Mouse (Mus musculus) kidney, postnatal 0 days (tissue): Measurements from ENCODE around the gene Kif22. TPM values are rescaled to one million over a fixed set of nuclear protein-coding genes. Genes with fewer than 3 reads are reported as not detected.

Experiments used
- ATAC-seq: fragments of 200-750 bp; cut with Nextera tagmentation; replicated peaks from 2 replicates; pipeline ENCODE4 v1.8.0; 2017; ENCODE audit warnings: low read depth, moderate number of reproducible peaks, moderate TSS enrichment, moderate library complexity; ENCODE audit not compliant: low FRiP score
- DNase-seq: peaks from one replicate; pipeline ENCODE4 v3.0.0-alpha.2; 2016; ENCODE audit warnings: low spot score
- H3K27ac ChIP-seq: fragments of 300-500 bp; sonication (generic); 2 replicates; pipeline ENCODE4 v1.5.1; 2014; ENCODE audit warnings: mild to moderate bottlenecking
- H3K27me3 ChIP-seq: fragments of 300-500 bp; sonication (generic); 2 replicates; pipeline ENCODE4 v1.6.1; 2014; ENCODE audit warnings: low read length, mixed read lengths; ENCODE audit not compliant: insufficient read depth
- H3K36me3 ChIP-seq: fragments of 300-500 bp; sonication (generic); 2 replicates; pipeline ENCODE4 v1.6.1; 2014; ENCODE audit warnings: low read length, mixed read lengths; ENCODE audit not compliant: insufficient read depth
- H3K4me1 ChIP-seq: fragments of 300-500 bp; sonication (generic); replicated peaks from 2 replicates; pipeline ENCODE4 v1.6.1; 2014; ENCODE audit warnings: antibody characterized with exemption, low read length, mixed read lengths; ENCODE audit not compliant: insufficient read depth
- H3K4me2 ChIP-seq: fragments of 300-500 bp; sonication (generic); 2 replicates; pipeline ENCODE4 v1.6.1; 2014; ENCODE audit warnings: mild to moderate bottlenecking, low read length, moderate library complexity, mixed read lengths
- H3K4me3 ChIP-seq: fragments of 300-500 bp; sonication (generic); replicated peaks from 2 replicates; pipeline ENCODE4 v1.5.1; 2014; ENCODE audit warnings: low read depth, low read length
- H3K9ac ChIP-seq: fragments of 300-500 bp; sonication (generic); 2 replicates; pipeline ENCODE4 v1.6.1; 2014; ENCODE audit warnings: low read depth, low read length
- H3K9me3 ChIP-seq: fragments of 300-500 bp; sonication (generic); replicated peaks from 2 replicates; pipeline ENCODE4 v1.6.1; 2016; ENCODE audit warnings: low read length, inconsistent platforms, mixed read lengths
- CTCF ChIP-seq: IDR thresholded peaks from 2 replicates; pipeline ENCODE4 v1.5.1; 2016; ENCODE audit warnings: antibody characterized with exemption, low read depth, mild to moderate bottlenecking, moderate library complexity
- WGBS: fragments of 180-500 bp; shearing (Covaris S2); extraction: QIAGEN DNeasy Blood & Tissue Kit; methylation state at CpG from one replicate; pipeline ENCODE4 v1.1.7; 2014; 5-methylcytosine and 5-hydroxymethylcytosine counted together
- polyA plus RNA-seq: library from polyadenylated mRNA; unstranded; fragments of >200 nt; fragmentation: Nextera tagmentation; extraction: Ambion mirVana; gene quantifications from 2 replicates; pipeline ENCODE4 v1.2.1, GENCODE M21; 2015

Gene Kif22
- polyA plus RNA-seq, 1 experiment from 2014 or later = 51.7 TPM

DNA sequence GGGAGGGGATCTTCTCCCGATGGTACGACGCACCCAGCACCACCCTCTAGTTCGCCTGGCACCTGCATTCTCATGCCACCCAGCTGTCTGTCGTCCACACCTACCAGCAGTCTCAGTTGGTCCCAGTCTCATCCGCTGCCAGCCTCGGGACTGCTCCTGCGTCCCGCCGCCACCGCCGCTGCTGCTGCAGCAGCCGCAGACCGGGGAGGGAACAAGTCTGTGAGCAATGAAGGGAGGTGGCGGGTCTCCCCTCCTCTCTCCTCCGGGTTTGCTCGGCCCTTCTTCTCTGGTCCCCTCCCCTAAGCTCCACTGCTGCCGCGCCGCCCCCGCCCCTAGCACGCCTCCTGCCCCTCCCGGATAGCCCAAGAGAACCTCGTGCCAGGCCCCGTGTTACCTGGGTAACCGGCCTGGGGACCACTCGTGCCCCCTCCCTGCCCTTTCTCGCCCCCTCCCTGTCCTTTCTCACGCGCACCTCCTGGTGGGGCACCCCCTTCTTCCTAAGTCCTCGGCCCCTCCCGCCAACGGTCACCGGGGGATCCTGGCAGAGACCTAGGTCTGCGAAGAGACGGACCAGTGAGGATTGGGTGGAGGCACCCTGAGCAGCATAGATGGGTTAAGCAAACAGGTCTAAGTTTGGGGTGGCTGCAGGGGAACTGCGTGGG lies 21.2 kb downstream of the Kif22 start, which contains the start of the genes Gm42742 and Prrt2:
Gene Gm42742 (minus strand): TSS at position 197 of the 662 bp plus-strand sequence.
Gene Prrt2 (minus strand): TSS at position 311 of the 662 bp plus-strand sequence.
- H3K9me3 ChIP-seq = no peaks in the 10 kb centered on the region
- peak within 1 kb of the TSS; percentile 43 for H3K4me3 ChIP-seq
- H3K27ac ChIP-seq = peak within 1 kb of the TSS; percentile 57
- no peak for ATAC-seq
- WGBS = 2% methylated on average over 33 of the region's 37 CpGs
- H3K9ac ChIP-seq = peak within 1 kb of the TSS; percentile 60
- H3K27me3 ChIP-seq = no peaks in the 10 kb centered on the region
- H3K36me3 ChIP-seq = 0 out of 2 replicates have a peak, but pooled peaks cover 15% of the 10 kb centered on the region
- peak within 1 kb of the TSS; percentile 85 for H3K4me2 ChIP-seq
- DNase-seq = peak; percentile 88
- TF ChIP-seq CTCF = no peak
- peaks cover 46% of the 10 kb centered on the region for H3K4me1 ChIP-seq

DNA sequence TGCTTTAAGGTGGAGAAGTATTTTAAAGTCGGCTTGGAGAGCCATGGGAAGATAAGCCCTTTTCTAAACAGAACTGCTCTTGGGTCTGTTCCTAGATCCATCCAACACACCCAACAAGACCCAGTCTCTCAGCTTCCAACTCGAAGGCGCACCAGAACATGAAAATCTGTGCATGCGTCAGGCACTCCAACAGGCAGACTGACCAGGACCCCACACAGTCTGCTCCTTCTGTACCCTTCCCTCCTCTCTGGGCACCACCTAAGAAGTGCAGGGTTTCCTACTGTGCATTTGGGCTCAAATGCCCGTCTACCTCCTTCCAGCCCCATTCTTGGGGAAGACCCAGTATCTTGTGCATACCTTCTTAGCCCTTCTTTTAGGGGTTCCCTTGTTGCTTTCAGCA lies 21.8 kb downstream of the Kif22 start:
- WGBS = 38% methylated on average over 5 of the region's 5 CpGs
- TF ChIP-seq CTCF = no peak
- DNase-seq = peak; percentile 27
- ATAC-seq = no peak
- no peaks in the 10 kb centered on the region for H3K9me3 ChIP-seq
- H3K4me3 ChIP-seq = peak overlapping the region; percentile 43
- H3K4me2 ChIP-seq = peak overlapping the region; percentile 85
- peaks cover 50% of the 10 kb centered on the region for H3K4me1 ChIP-seq
- H3K27me3 ChIP-seq = no peaks in the 10 kb centered on the region
- 0 out of 2 replicates have a peak, but pooled peaks cover 15% of the 10 kb centered on the region for H3K36me3 ChIP-seq
- peak overlapping the region; percentile 57 for H3K27ac ChIP-seq
- H3K9ac ChIP-seq = peak overlapping the region; percentile 60

DNA sequence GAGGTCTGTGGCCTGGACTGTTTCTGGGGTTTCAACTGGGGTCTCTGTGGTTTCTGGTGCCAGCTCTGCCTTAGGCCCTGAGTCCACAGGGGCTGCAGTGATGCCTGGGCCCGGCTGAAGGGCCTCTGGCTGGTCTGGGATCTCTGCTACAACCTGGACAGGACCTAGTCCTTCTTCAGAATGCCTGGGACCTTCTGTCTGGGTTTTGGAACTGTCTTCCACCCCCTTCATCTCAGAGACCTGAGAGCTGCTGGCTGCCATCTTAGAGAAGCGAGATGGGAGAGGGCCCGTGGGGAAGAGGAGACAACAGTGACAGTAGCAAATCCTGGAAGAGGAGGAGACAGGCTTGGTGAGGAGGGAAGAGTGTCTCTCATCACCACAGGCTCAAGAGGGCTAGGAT lies 22.2 kb downstream of the Kif22 start:
- peak overlapping the region; percentile 85 for H3K4me2 ChIP-seq
- H3K27me3 ChIP-seq = no peaks in the 10 kb centered on the region
- H3K27ac ChIP-seq = no peak overlapping the region
- 54% methylated on average over 3 of the region's 3 CpGs for WGBS
- no peak for ATAC-seq
- peak overlapping the region; percentile 60; the same call in 1 of the 2 replicates for H3K9ac ChIP-seq
- 0 out of 2 replicates have a peak, but pooled peaks cover 15% of the 10 kb centered on the region for H3K36me3 ChIP-seq
- DNase-seq = peak; percentile 16
- H3K9me3 ChIP-seq = no peaks in the 10 kb centered on the region
- TF ChIP-seq CTCF = no peak
- peak overlapping the region; percentile 43; the same call in 1 of the 2 replicates for H3K4me3 ChIP-seq
- peaks cover 50% of the 10 kb centered on the region for H3K4me1 ChIP-seq

DNA sequence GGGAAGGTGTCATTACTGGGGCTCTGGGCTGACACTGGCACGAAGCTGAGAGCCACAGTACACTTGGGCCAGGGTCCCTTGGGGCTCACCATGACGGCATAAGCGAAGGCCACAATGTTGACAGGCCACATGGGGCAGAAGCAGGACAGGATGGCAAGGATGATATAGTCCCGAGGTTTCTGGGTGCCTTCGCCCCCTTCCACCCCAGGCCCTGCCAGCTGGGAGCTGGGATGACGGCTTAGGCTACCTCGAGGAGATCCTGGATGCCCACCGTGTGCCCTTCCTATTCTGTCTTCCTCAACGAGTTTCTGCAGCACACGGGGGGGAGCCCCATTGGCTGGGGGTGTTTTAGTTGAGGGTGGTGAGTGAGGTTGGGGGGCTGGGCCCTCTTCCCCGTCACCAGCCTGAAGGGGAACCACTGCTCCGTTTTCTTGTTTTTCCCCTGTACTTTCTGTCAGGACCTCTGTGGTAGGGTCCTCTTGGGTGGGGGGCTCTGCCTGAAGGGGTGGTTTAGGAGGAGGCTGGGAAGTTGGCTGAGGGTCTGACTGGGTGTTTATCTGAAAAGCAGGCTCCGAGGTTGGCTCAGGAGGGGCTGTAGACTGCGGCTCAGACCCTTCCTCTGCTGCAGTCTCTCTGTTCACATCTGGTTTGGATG lies 22.8 kb downstream of the Kif22 start:
- H3K4me3 ChIP-seq = no peak overlapping the region
- no peaks in the 10 kb centered on the region for H3K27me3 ChIP-seq
- H3K4me1 ChIP-seq = peaks cover 47% of the 10 kb centered on the region
- peak overlapping the region; percentile 85 for H3K4me2 ChIP-seq
- 73% methylated on average over 14 of the region's 14 CpGs for WGBS
- no peaks in the 10 kb centered on the region for H3K9me3 ChIP-seq
- DNase-seq (no peak), ATAC-seq (no peak)
- no peak overlapping the region for H3K27ac ChIP-seq
- no peak overlapping the region for H3K9ac ChIP-seq
- 0 out of 2 replicates have a peak, but pooled peaks cover 15% of the 10 kb centered on the region for H3K36me3 ChIP-seq
- no peak for TF ChIP-seq CTCF

DNA sequence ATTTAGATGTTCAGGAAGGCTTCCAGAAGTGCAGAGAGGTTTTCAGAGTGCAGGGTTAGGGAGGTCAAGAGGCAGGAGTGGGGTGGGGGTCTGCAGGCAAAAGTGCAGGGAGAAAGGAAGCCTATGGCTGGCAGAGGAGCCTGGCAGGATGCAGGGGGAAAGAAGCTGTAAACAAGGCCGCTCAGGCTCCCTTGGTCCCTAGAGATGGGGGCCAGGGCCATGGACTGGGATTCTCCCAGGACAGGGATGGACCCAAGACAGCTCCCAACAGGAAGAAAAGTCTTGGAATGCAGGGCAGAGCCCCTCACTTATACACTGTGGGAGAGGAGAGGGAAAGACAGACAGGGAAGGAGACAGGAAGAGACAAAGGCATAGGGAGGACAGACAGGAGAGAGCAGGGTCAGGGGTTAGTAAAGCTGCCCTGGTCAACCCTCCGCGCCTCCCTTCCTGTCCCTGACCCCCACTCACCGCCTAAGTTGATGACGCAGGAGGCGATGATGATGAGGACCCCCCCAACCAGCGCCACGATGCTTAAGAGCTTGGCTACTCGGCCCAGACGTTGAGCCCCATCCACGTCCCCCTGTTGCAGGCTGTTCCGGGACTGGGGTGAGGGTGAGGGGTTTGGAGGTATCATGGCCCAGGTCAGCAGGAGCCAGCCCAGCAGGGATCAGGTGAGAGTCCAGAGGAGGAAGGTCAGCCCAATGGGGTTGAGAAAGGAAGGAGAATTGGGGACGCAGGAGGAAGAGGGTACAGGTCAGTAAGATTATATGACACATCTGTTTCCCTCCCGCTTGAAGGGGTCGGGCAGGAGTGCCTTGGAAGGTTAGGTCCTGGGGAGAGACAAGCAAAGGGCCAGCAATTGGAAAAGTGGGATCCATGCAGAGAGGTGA lies 23.6 kb downstream of the Kif22 start:
- H3K9ac ChIP-seq = peak overlapping the region; percentile 44; the same call in 1 of the 2 replicates
- DNase-seq (peak; percentile 17), ATAC-seq (no peak)
- no peaks in the 10 kb centered on the region for H3K27me3 ChIP-seq
- no peaks in the 10 kb centered on the region for H3K9me3 ChIP-seq
- H3K4me2 ChIP-seq = peak overlapping the region; percentile 85; the same call in 1 of the 2 replicates
- H3K4me1 ChIP-seq = peaks cover 47% of the 10 kb centered on the region
- 37% methylated on average over 15 of the region's 15 CpGs for WGBS
- H3K4me3 ChIP-seq = 0 out of 2 replicates have a peak overlapping the region, but pooled peaks have one; percentile 7
- H3K36me3 ChIP-seq = 0 out of 2 replicates have a peak, but pooled peaks cover 15% of the 10 kb centered on the region
- peak overlapping the region; percentile 60; the same call in 1 of the 2 replicates for H3K27ac ChIP-seq
- TF ChIP-seq CTCF = no peak

DNA sequence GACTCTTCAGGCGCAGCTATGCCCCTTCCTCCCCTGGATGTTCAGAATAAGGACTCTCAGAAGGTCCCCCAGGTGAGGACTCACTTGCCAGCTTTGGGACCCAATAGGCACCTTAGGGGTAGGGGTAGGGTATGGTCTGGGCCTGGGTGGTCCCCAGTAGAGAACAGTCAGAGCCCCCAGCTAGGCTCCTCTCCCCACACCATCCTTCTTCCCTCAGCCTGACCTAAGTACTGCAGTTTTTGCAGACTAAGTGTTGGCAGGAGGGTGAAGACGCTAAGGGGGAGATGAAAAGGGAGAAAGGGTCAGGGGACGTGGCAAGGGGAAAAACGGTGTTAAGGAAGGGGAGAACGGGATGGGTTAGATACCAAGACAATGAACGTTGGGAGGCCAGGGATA lies 24.3 kb downstream of the Kif22 start:
- TF ChIP-seq CTCF = no peak
- Histone ChIP-seq H3K4me3 (0 out of 2 replicates have a peak overlapping the region, but pooled peaks have one; percentile 7), H3K27ac (peak overlapping the region; percentile 60), H3K9me3 (no peaks in the 10 kb centered on the region), H3K9ac (no peak overlapping the region), H3K36me3 (0 out of 2 replicates have a peak, but pooled peaks cover 13% of the 10 kb centered on the region), H3K4me1 (peaks cover 43% of the 10 kb centered on the region), H3K4me2 (0 out of 2 replicates have a peak overlapping the region, but pooled peaks have one; percentile 14), H3K27me3 (no peaks in the 10 kb centered on the region)
- WGBS = 31% methylated on average over 6 of the region's 6 CpGs
- no peak for ATAC-seq
- DNase-seq = no peak
